Mouse (Mus musculus) lung, adult 2 months (tissue): ENCODE measurements around the gene Jpt2. TPM values are rescaled to one million over a fixed set of nuclear protein-coding genes. Genes with fewer than 3 reads are reported as not detected.
A peak's percentile ranks its signal among the peaks of the same experiment; 100 is the strongest.

ENCODE experiments used
- DNase-seq: peaks from one replicate; pipeline ENCODE4 v3.0.0; 2022
- H3K4me1 ChIP-seq: fragments of 200-500 bp; 2 replicates; pipeline ENCODE4 v1.6.1; 2011; ENCODE audit warnings: low read length; ENCODE audit not compliant: control insufficient read depth, insufficient read depth
- H3K4me3 ChIP-seq: fragments of 200-500 bp; replicated peaks from 2 replicates; pipeline ENCODE3; 2011; ENCODE audit warnings: low read depth, mild to moderate bottlenecking, control low read depth, low read length; ENCODE audit errors: extremely low read depth
- CTCF ChIP-seq: fragments of 200-500 bp; IDR thresholded peaks from 2 replicates; pipeline ENCODE4 v1.5.1; 2011; ENCODE audit warnings: mild to moderate bottlenecking, low read length, control low read depth; ENCODE audit not compliant: insufficient read depth
- POLR2A ChIP-seq: fragments of 200-500 bp; IDR thresholded peaks from 2 replicates; pipeline ENCODE4 v1.6.1; 2011; ENCODE audit warnings: low read depth, mild to moderate bottlenecking, control low read depth, low read length, borderline replicate concordance; ENCODE audit errors: extremely low read depth
- WGBS: fragments of 180-500 bp; shearing (Covaris S2); methylation state at CpG from one replicate; pipeline ENCODE4 v1.1.7; 2018; 5-methylcytosine and 5-hydroxymethylcytosine counted together
- polyA plus RNA-seq: library from polyadenylated mRNA; depleted of rRNA; stranded (reverse); fragments of >200 nt; gene quantifications from 2 replicates; pipeline ENCODE4 v1.2.3, GENCODE M21; 2012

Jpt2 gene
- polyA plus RNA-seq, 1 experiment = 10.2 TPM

- DNase-seq = peak; percentile 73
- TF ChIP-seq POLR2A (peak; percentile 24; the same call in 1 of the 2 replicates), CTCF (no peak)
- H3K4me1 ChIP-seq = peaks cover 16% of the 10 kb centered on the region
Observed at GRCm38 (mm10) chr17:24896241-24896992, 64.1 kb downstream of the Jpt2 start, which contains the start of gene Nme3. Nme3 (plus strand) TSS chr17:24896500.

GRCm38 (mm10) chr17:24895571-24896240 is 64.8 kb downstream of the Jpt2 start:
- Histone ChIP-seq H3K4me1 (peaks cover 16% of the 10 kb centered on the region), H3K4me3 (peak overlapping the region; percentile 91)
- no peak for TF ChIP-seq CTCF
- no peak for TF ChIP-seq POLR2A
- 8% methylated on average over 23 of the region's 23 CpGs for WGBS
- no peak for DNase-seq

More at GRCm38 (mm10) chr17:24896241-24896992, 64.1 kb downstream of the Jpt2 start, which contains the start of gene Nme3:
- 2% methylated on average over 50 of the region's 50 CpGs for WGBS
- peak within 1 kb of the TSS; percentile 91 for H3K4me3 ChIP-seq

- no peak for TF ChIP-seq CTCF
- peak; percentile 76; the same call in 1 of the 2 replicates for TF ChIP-seq POLR2A
- Histone ChIP-seq H3K4me1 (peaks cover 16% of the 10 kb centered on the region), H3K4me3 (peak within 1 kb of the TSS; percentile 91)
- WGBS = under 1% methylated on average over 62 of the region's 62 CpGs
- DNase-seq = peak; percentile 84
Observed at GRCm38 (mm10) chr17:24894995-24895547, 65.4 kb downstream of the Jpt2 start, which contains the start of the genes Eme2 and Mrps34. Eme2 (minus strand) TSS chr17:24895087. Mrps34 (plus strand) TSS chr17:24895116.

- WGBS = 10% methylated on average over 31 of the region's 31 CpGs
- Histone ChIP-seq H3K4me1 (peaks cover 16% of the 10 kb centered on the region), H3K4me3 (peak overlapping the region; percentile 91)
- TF ChIP-seq CTCF (no peak), POLR2A (no peak)
- no peak for DNase-seq
Observed at GRCm38 (mm10) chr17:24894061-24894994, 66.2 kb downstream of the Jpt2 start.

- 90% methylated on average over 2 of the region's 2 CpGs for WGBS
- no peak for TF ChIP-seq POLR2A
- Histone ChIP-seq H3K4me1 (peaks cover 16% of the 10 kb centered on the region), H3K4me3 (no peak overlapping the region)
- DNase-seq = no peak
Observed at GRCm38 (mm10) chr17:24893276-24893675, 67.2 kb downstream of the Jpt2 start.

- no peak for DNase-seq
- TF ChIP-seq POLR2A (no peak), CTCF (no peak)
- H3K4me3 ChIP-seq = no peak overlapping the region
- H3K4me1 ChIP-seq = peaks cover 16% of the 10 kb centered on the region
- WGBS = 87% methylated on average over 12 of the region's 12 CpGs
Observed at GRCm38 (mm10) chr17:24892785-24893184, 67.7 kb downstream of the Jpt2 start.

GRCm38 (mm10) chr17:24891321-24891720 is 69.2 kb downstream of the Jpt2 start:
- 79% methylated on average over 13 of the region's 13 CpGs for WGBS
- no peak overlapping the region for H3K4me3 ChIP-seq
- DNase-seq = no peak
- no peak for TF ChIP-seq POLR2A
- no peak for TF ChIP-seq CTCF
- peaks cover 15% of the 10 kb centered on the region for H3K4me1 ChIP-seq

- no peak for DNase-seq
- no peak for TF ChIP-seq CTCF
- TF ChIP-seq POLR2A = peak; percentile 40; the same call in 1 of the 2 replicates
- H3K4me3 ChIP-seq = no peak overlapping the region
- 83% methylated on average over 19 of the region's 19 CpGs for WGBS
- peaks cover 14% of the 10 kb centered on the region for H3K4me1 ChIP-seq
Observed at GRCm38 (mm10) chr17:24890151-24891092, 70.1 kb downstream of the Jpt2 start.
